ENCODE assay signal across 9 mouse cellular contexts in genomic region chr6:33804775-33805174, GRCm38 (mm10).
DNase-seq lines count a peak whose midpoint lies in the region; ATAC-seq and TF ChIP-seq lines count a peak whose summit lies in the region.
"Had no signal": no experiment of that assay in that cellular context is flagged by ENCODE, and none has a peak within 500 bp of the region (broad histone marks: within the 10 kb centered on the region; RNA-seq: fewer than 3 reads in every experiment).

No protein-coding gene starts in this region.

- H3K9me3 ChIP-seq in limb, embryonic 14.5 days (ENCODE audit: control insufficient read depth, low read length): no peaks in the 10 kb centered on the region
- no peaks in the 10 kb centered on the region for H3K9me3 ChIP-seq in limb, embryonic 10.5 days (replicated peaks)
- H3K9me3 ChIP-seq: liver, embryonic 13.5 days had no signal

- H3K4me2 ChIP-seq in limb, embryonic 14.5 days (replicated peaks; ENCODE audit: low read depth, low read length, severe bottlenecking): no peak overlapping the region
- H3K4me2 ChIP-seq: liver, embryonic 13.5 days had no signal

- H3K4me1 ChIP-seq in limb, embryonic 14.5 days (ENCODE audit: control insufficient read depth, insufficient read depth, low read length): no peaks in the 10 kb centered on the region; the same call in 1 of the 2 replicates
- no peaks in the 10 kb centered on the region for H3K4me1 ChIP-seq in limb, embryonic 10.5 days
- H3K4me1 ChIP-seq: liver, embryonic 13.5 days had no signal

- H3K36me3 ChIP-seq in limb, embryonic 14.5 days (ENCODE audit: control insufficient read depth, insufficient read depth, low read length): no peaks in the 10 kb centered on the region
- no peaks in the 10 kb centered on the region for H3K36me3 ChIP-seq in limb, embryonic 10.5 days
- H3K36me3 ChIP-seq: liver, embryonic 13.5 days had no signal

- H3K27me3 ChIP-seq in limb, embryonic 14.5 days (ENCODE audit: control insufficient read depth, insufficient read depth, low read length): no peaks in the 10 kb centered on the region
- H3K27me3 ChIP-seq in limb, embryonic 10.5 days (ENCODE audit: low read depth, poor library complexity, severe bottlenecking): no peaks in the 10 kb centered on the region
- H3K27me3 ChIP-seq: liver, embryonic 13.5 days had no signal

- TF ChIP-seq POLR2A in limb, embryonic 14.5 days (IDR thresholded peaks at IDR 0.05; ENCODE audit: borderline replicate concordance, extremely low read depth, insufficient read depth, insufficient read length): no peak

- no peak for ATAC-seq in limb, embryonic 14.5 days (ENCODE audit: low FRiP score, low read depth)

- 69% methylated on average over 2 of the region's 2 CpGs for WGBS in limb, embryonic 14.5 days
- 88% methylated on average over 2 of the region's 2 CpGs for WGBS in limb, embryonic 10.5 days

- no peak overlapping the region for H3K27ac ChIP-seq in limb, embryonic 14.5 days (replicated peaks; ENCODE audit: low read depth, low read length)
- H3K27ac ChIP-seq in limb, embryonic 10.5 days: no peak overlapping the region
- H3K27ac ChIP-seq: liver, embryonic 13.5 days had no signal

- H3K4me3 ChIP-seq in limb, embryonic 14.5 days (replicated peaks; ENCODE audit: low read length): no peak overlapping the region
- H3K4me3 ChIP-seq in limb, embryonic 10.5 days: no peak overlapping the region
- H3K4me3 ChIP-seq: liver, embryonic 13.5 days had no signal

- no peak overlapping the region for H3K9ac ChIP-seq in limb, embryonic 14.5 days (ENCODE audit: low read depth, low read length, severe bottlenecking)
- H3K9ac ChIP-seq: liver, embryonic 13.5 days had no signal

- DNase-seq in limb, embryonic 14.5 days (ENCODE audit: low spot score): peak; percentile 42
- DNase-seq in limb, embryonic 10.5 days (ENCODE audit: low spot score): no peak
- peak; percentile 68 for DNase-seq in cerebellum, adult 9-11 months
- DNase-seq in induced T-regulatory cell, adult 2 months (ENCODE audit: low read depth): peak; percentile 5
- peak; percentile 84 to 91 for DNase-seq in right cerebral cortex, postnatal 10 days (ENCODE audit: low spot score in 2 of 2)
- no peak for DNase-seq in embryo, embryonic 11 days
- no peak for DNase-seq in natural killer cell, adult 2 months (ENCODE audit: low spot score in 2 of 2)
- no peak for DNase-seq in urinary bladder, postnatal 14 days (ENCODE audit: low spot score)
- DNase-seq: liver, embryonic 13.5 days had no signal

Comparison
In these comparisons a context has a peak if more than half of its experiments do, and no peak if none do; other contexts are left out.
1. DNase-seq: peak in limb, embryonic 14.5 days (single experiment), cerebellum, adult 9-11 months (single experiment), induced T-regulatory cell, adult 2 months (single experiment) and right cerebral cortex, postnatal 10 days (2 of 2); none in limb, embryonic 10.5 days (single experiment), embryo, embryonic 11 days (single experiment), natural killer cell, adult 2 months (0 of 2) and urinary bladder, postnatal 14 days (single experiment).